Mouse (Mus musculus) embryonic facial prominence, embryonic 12.5 days (tissue): Measurements from ENCODE around the gene Caly. TPM values are rescaled to one million over a fixed set of nuclear protein-coding genes. Genes with fewer than 3 reads are reported as not detected.
A peak's percentile ranks its signal among the peaks of the same experiment; 100 is the strongest.

Experiments
- ATAC-seq: fragments of 200-750 bp; cut with Nextera tagmentation; 2 replicates; pipeline ENCODE4 v1.8.0; 2017; ENCODE audit not compliant: insufficient number of reproducible peaks, insufficient read depth, low FRiP score, low TSS enrichment
- H3K27ac ChIP-seq: fragments of 300-500 bp; sonication (generic); 2 replicates; pipeline ENCODE4 v1.5.1; 2016; ENCODE audit warnings: mild to moderate bottlenecking
- H3K27me3 ChIP-seq: fragments of 300-500 bp; sonication (generic); 2 replicates; pipeline ENCODE4 v1.6.1; 2016; ENCODE audit warnings: mild to moderate bottlenecking, moderate library complexity
- H3K36me3 ChIP-seq: fragments of 300-500 bp; sonication (generic); 2 replicates; pipeline ENCODE4 v1.6.1; 2016; ENCODE audit warnings: mild to moderate bottlenecking
- H3K4me1 ChIP-seq: fragments of 300-500 bp; sonication (generic); 2 replicates; pipeline ENCODE4 v1.6.1; 2016
- H3K4me2 ChIP-seq: fragments of 300-500 bp; sonication (generic); replicated peaks from 2 replicates; pipeline ENCODE4 v1.6.1; 2016; ENCODE audit warnings: mild to moderate bottlenecking, moderate library complexity
- H3K4me3 ChIP-seq: fragments of 300-500 bp; sonication (generic); 2 replicates; pipeline ENCODE4 v1.5.1; 2016; ENCODE audit warnings: mild to moderate bottlenecking
- H3K9ac ChIP-seq: fragments of 300-500 bp; sonication (generic); 2 replicates; pipeline ENCODE4 v1.6.1; 2016; ENCODE audit warnings: mild to moderate bottlenecking, moderate library complexity
- H3K9me3 ChIP-seq: fragments of 300-500 bp; sonication (generic); 2 replicates; pipeline ENCODE4 v1.6.1; 2016; ENCODE audit warnings: mild to moderate bottlenecking, moderate library complexity
- WGBS: fragments of 180-500 bp; shearing (Covaris S2); methylation state at CpG from one replicate; pipeline ENCODE4 v1.1.7; 2016; 5-methylcytosine and 5-hydroxymethylcytosine counted together
- polyA plus RNA-seq: library from polyadenylated mRNA; unstranded; fragments of >200 nt; fragmentation: Nextera tagmentation; extraction: Ambion mirVana; gene quantifications from 2 replicates; pipeline ENCODE4 v1.2.1, GENCODE M21; 2016

Caly gene
- polyA plus RNA-seq, 1 experiment from 2014 or later, result 2.7 TPM

GRCm38 (mm10) chr7:140115583-140116328 lies 33.4 kb upstream of the Caly start, which contains the start of gene Paox:
Gene Paox (plus strand): TSS chr7:140115799.
- H3K4me1 ChIP-seq, result peaks cover 4% of the 10 kb centered on the region; the same call in 1 of the 2 replicates
- H3K9me3 ChIP-seq, result no peaks in the 10 kb centered on the region
- H3K27me3 ChIP-seq, result no peaks in the 10 kb centered on the region
- ATAC-seq, result peak; percentile 78
- peak within 1 kb of the TSS; percentile 72 for H3K27ac ChIP-seq
- WGBS, result 3% methylated on average over 23 of the region's 23 CpGs
- H3K9ac ChIP-seq, result peak within 1 kb of the TSS; percentile 73
- peak within 1 kb of the TSS; percentile 65 for H3K4me2 ChIP-seq
- peaks cover 22% of the 10 kb centered on the region for H3K36me3 ChIP-seq
- peak within 1 kb of the TSS; percentile 74 for H3K4me3 ChIP-seq

GRCm38 (mm10) chr7:140111943-140112342 lies 29.6 kb upstream of the Caly start:
- Histone ChIP-seq H3K4me1 (peaks cover 4% of the 10 kb centered on the region; the same call in 1 of the 2 replicates), H3K4me2 (no peak overlapping the region), H3K27me3 (no peaks in the 10 kb centered on the region), H3K9me3 (no peaks in the 10 kb centered on the region), H3K9ac (no peak overlapping the region), H3K36me3 (peaks cover 59% of the 10 kb centered on the region), H3K4me3 (no peak overlapping the region), H3K27ac (no peak overlapping the region)
- no peak for ATAC-seq
- WGBS, result 79% methylated on average over 3 of the region's 3 CpGs

GRCm38 (mm10) chr7:140104009-140104408 lies 21.7 kb upstream of the Caly start:
- Histone ChIP-seq H3K9ac (no peak overlapping the region), H3K4me3 (no peak overlapping the region), H3K36me3 (peaks cover 38% of the 10 kb centered on the region), H3K9me3 (no peaks in the 10 kb centered on the region), H3K27me3 (no peaks in the 10 kb centered on the region), H3K4me2 (no peak overlapping the region), H3K4me1 (peaks cover 8% of the 10 kb centered on the region; the same call in 1 of the 2 replicates), H3K27ac (no peak overlapping the region)
- ATAC-seq, result no peak
- WGBS, result 57% methylated on average over 4 of the region's 4 CpGs

GRCm38 (mm10) chr7:140101993-140102860 lies 19.9 kb upstream of the Caly start, which contains the start of gene Fuom:
Gene Fuom (minus strand): TSS chr7:140102441.
- peak; percentile 80 for ATAC-seq
- H3K27me3 ChIP-seq, result no peaks in the 10 kb centered on the region
- no peak within 1 kb of the TSS for H3K27ac ChIP-seq
- 2% methylated on average over 30 of the region's 30 CpGs for WGBS
- peak within 1 kb of the TSS; percentile 69 for H3K4me2 ChIP-seq
- H3K4me3 ChIP-seq, result peak within 1 kb of the TSS; percentile 43
- H3K9ac ChIP-seq, result peak within 1 kb of the TSS; percentile 63
- H3K9me3 ChIP-seq, result no peaks in the 10 kb centered on the region
- peaks cover 20% of the 10 kb centered on the region for H3K36me3 ChIP-seq
- H3K4me1 ChIP-seq, result peaks cover 8% of the 10 kb centered on the region; the same call in 1 of the 2 replicates

- WGBS, result 72% methylated on average over 10 of the region's 10 CpGs
- peak overlapping the region; percentile 43 for H3K4me3 ChIP-seq
- H3K27ac ChIP-seq, result no peak overlapping the region
- no peak for ATAC-seq
- H3K36me3 ChIP-seq, result peaks cover 15% of the 10 kb centered on the region
- H3K4me1 ChIP-seq, result peaks cover 8% of the 10 kb centered on the region; the same call in 1 of the 2 replicates
- no peaks in the 10 kb centered on the region for H3K9me3 ChIP-seq
- peak overlapping the region; percentile 63; the same call in 1 of the 2 replicates for H3K9ac ChIP-seq
- H3K27me3 ChIP-seq, result no peaks in the 10 kb centered on the region
- H3K4me2 ChIP-seq, result peak overlapping the region; percentile 69
These were observed 19.1 kb upstream of the Caly start for GRCm38 (mm10) chr7:140101498-140101897.

GRCm38 (mm10) chr7:140098466-140098865 lies 16.1 kb upstream of the Caly start:
- Histone ChIP-seq H3K4me2 (no peak overlapping the region), H3K9ac (no peak overlapping the region), H3K36me3 (no peaks in the 10 kb centered on the region), H3K4me3 (no peak overlapping the region), H3K4me1 (peaks cover 11% of the 10 kb centered on the region; the same call in 1 of the 2 replicates), H3K27ac (no peak overlapping the region), H3K27me3 (no peaks in the 10 kb centered on the region; the same call in 1 of the 2 replicates), H3K9me3 (no peaks in the 10 kb centered on the region)
- 88% methylated on average over 1 of the region's 1 CpGs for WGBS
- ATAC-seq, result no peak

GRCm38 (mm10) chr7:140096055-140096454 lies 13.7 kb upstream of the Caly start:
- no peaks in the 10 kb centered on the region for H3K9me3 ChIP-seq
- 0 out of 2 replicates have a peak, but pooled peaks cover 4% of the 10 kb centered on the region for H3K4me1 ChIP-seq
- no peak overlapping the region for H3K4me3 ChIP-seq
- no peaks in the 10 kb centered on the region; the same call in 1 of the 2 replicates for H3K27me3 ChIP-seq
- H3K27ac ChIP-seq, result no peak overlapping the region
- H3K36me3 ChIP-seq, result no peaks in the 10 kb centered on the region
- no peak for ATAC-seq
- no peak overlapping the region for H3K9ac ChIP-seq
- H3K4me2 ChIP-seq, result no peak overlapping the region

- no peak overlapping the region for H3K4me2 ChIP-seq
- no peak overlapping the region for H3K9ac ChIP-seq
- H3K27me3 ChIP-seq, result no peaks in the 10 kb centered on the region; the same call in 1 of the 2 replicates
- H3K27ac ChIP-seq, result no peak overlapping the region; the same call in 1 of the 2 replicates
- H3K36me3 ChIP-seq, result no peaks in the 10 kb centered on the region
- WGBS, result 47% methylated on average over 1 of the region's 1 CpGs
- H3K4me3 ChIP-seq, result no peak overlapping the region
- 0 out of 2 replicates have a peak, but pooled peaks cover 4% of the 10 kb centered on the region for H3K4me1 ChIP-seq
- no peak for ATAC-seq
- no peaks in the 10 kb centered on the region for H3K9me3 ChIP-seq
These were observed 13.2 kb upstream of the Caly start for GRCm38 (mm10) chr7:140095556-140095955.

- H3K27me3 ChIP-seq, result no peaks in the 10 kb centered on the region; the same call in 1 of the 2 replicates
- H3K4me2 ChIP-seq, result no peak overlapping the region
- no peaks in the 10 kb centered on the region for H3K9me3 ChIP-seq
- H3K9ac ChIP-seq, result no peak overlapping the region
- H3K4me1 ChIP-seq, result 0 out of 2 replicates have a peak, but pooled peaks cover 4% of the 10 kb centered on the region
- no peak overlapping the region for H3K27ac ChIP-seq
- H3K36me3 ChIP-seq, result no peaks in the 10 kb centered on the region
- ATAC-seq, result peak; percentile 36; the same call in 1 of the 2 replicates
- 48% methylated on average over 5 of the region's 5 CpGs for WGBS
- no peak overlapping the region for H3K4me3 ChIP-seq
These were observed 12.6 kb upstream of the Caly start for GRCm38 (mm10) chr7:140094954-140095353.

- no peak within 1 kb of the TSS for H3K4me3 ChIP-seq
- no peak within 1 kb of the TSS for H3K27ac ChIP-seq
- ATAC-seq, result no peak; the same call in 1 of the 2 replicates
- no peaks in the 10 kb centered on the region for H3K36me3 ChIP-seq
- 0 out of 2 replicates have a peak, but pooled peaks cover 4% of the 10 kb centered on the region for H3K4me1 ChIP-seq
- H3K27me3 ChIP-seq, result no peaks in the 10 kb centered on the region; the same call in 1 of the 2 replicates
- no peak within 1 kb of the TSS for H3K9ac ChIP-seq
- WGBS, result 68% methylated on average over 5 of the region's 5 CpGs
- no peak within 1 kb of the TSS for H3K4me2 ChIP-seq
- H3K9me3 ChIP-seq, result no peaks in the 10 kb centered on the region
These were observed 10.7 kb upstream of the Caly start, which contains the start of gene Prap1 for GRCm38 (mm10) chr7:140092924-140093528. Gene Prap1 (plus strand): TSS chr7:140093395.

GRCm38 (mm10) chr7:140090601-140091000 lies 8.3 kb upstream of the Caly start:
- Histone ChIP-seq H3K4me3 (no peak overlapping the region), H3K9me3 (no peaks in the 10 kb centered on the region), H3K27me3 (no peaks in the 10 kb centered on the region; the same call in 1 of the 2 replicates), H3K36me3 (no peaks in the 10 kb centered on the region), H3K9ac (no peak overlapping the region), H3K4me2 (no peak overlapping the region), H3K4me1 (0 out of 2 replicates have a peak, but pooled peaks cover 4% of the 10 kb centered on the region), H3K27ac (no peak overlapping the region)
- ATAC-seq, result no peak
- WGBS, result 80% methylated on average over 10 of the region's 10 CpGs
